Mouse (Mus musculus): Measurements from ENCODE around the gene Brms1l. TPM values are rescaled to one million over a fixed set of nuclear protein-coding genes. Genes with fewer than 3 reads are reported as not detected.
A peak's percentile ranks its signal among the peaks of the same experiment; 100 is the strongest.
"Not testable (repeated sequence)": the region's sequence is repeated elsewhere in the genome, so short reads cannot be mapped to it uniquely, and the experiment has no call there.

The Brms1l gene
- 28.6 TPM in 1 of 2 replicates, not detected in the other for polyA plus RNA-seq (2012; ENCODE audit: insufficient read depth, low replicate concordance)

DNA sequence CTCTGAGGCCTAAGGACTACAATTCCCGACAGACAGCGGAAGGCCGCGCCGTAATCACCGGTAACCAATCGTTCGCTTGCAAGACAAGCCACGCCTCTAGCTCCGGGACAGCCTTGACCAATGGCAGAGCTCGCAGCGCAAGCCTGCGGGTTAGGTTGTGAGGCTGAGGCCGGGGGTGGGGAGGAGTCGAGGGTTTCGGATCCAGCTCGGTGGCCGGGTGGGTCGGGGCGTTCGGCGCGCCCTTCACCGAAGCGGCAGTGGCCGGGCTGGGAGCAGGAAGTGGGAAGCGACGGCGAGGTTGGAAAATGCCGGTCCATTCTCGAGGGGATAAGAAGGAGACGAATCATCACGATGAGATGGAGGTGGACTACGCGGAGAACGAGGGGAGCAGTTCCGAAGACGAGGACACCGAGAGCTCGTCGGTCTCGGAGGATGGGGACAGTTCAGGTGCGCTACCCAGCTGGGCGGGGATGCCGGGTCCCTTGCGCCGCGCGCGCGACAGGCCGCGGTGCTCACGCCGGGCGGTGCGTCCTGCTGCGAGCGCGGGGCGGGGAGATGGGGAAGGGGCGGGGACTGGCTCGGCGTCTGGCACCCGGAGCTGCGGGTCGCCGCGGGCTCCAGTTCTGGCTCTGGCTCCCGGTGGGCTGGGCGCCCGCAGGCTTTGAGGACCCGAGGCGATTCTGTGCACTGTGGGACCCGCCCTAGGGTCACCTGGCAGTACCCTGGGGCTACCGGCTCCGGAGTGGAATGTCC, at the start of gene Brms1l:
TSS of gene Brms1l (plus strand) at position 126 of the 753 bp plus-strand sequence.
- TF ChIP-seq GATA1 (IDR thresholded peaks at IDR 0.05; ENCODE audit: borderline replicate concordance, low read length), result no peak
- TF ChIP-seq FLI1 (IDR thresholded peaks at IDR 0.05; ENCODE audit: low read length), result no peak
- Histone ChIP-seq H3K27me3 (replicated peaks) (no peaks in the 10 kb centered on the region), H3K36me3 (replicated peaks; ENCODE audit: low read length) (peaks cover 11% of the 10 kb centered on the region), H3K4me1 (peaks cover 24% of the 10 kb centered on the region), H3K9me3 (no peaks in the 10 kb centered on the region), H3K4me3 (replicated peaks) (peak within 1 kb of the TSS; percentile 100)

DNA sequence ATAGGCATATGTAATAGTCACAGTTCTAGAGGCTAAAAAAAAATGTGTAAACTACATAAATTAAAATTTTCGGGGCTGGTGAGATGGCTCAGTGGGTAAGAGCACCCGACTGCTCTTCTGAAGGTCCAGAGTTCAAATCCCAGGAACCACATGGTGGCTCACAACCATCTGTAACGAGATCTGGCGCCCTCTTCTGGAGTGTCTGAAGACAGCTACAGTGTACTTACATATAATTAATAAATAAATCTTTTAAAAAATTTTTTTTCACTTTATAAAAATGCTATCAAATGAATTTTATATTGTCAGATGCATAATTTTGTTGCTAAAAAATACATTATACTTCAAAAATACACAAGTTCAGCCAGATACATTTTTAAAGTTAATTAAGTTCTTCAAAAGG, 41.6 kb upstream of the Brms1l start:
- peaks cover 19% of the 10 kb centered on the region for H3K4me1 ChIP-seq
- not testable (repeated sequence) for H3K4me3 ChIP-seq (replicated peaks); H3K27me3 ChIP-seq (replicated peaks); H3K9me3 ChIP-seq
- peaks cover 27% of the 10 kb centered on the region for H3K36me3 ChIP-seq (replicated peaks; ENCODE audit: low read length)

DNA sequence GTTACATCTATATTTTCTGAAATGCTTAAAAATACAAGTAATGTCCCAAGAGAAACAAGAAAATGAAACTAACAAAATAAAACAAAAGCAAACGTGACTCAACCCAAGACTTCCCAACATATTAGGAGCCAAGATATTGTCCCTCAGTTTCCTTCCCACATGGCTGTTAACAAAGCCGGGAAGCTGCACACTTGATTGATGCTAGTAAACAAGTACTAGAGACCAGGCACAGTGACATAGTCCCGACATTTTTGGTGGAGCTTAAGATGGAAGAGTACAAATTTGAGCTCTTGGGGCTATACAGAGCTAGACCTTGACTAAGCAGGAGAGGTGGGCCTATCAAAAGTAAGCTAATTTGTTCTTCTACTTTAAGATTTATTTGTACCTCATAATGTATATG, 39.0 kb upstream of the Brms1l start:
- Histone ChIP-seq H3K27me3 (replicated peaks) (no peaks in the 10 kb centered on the region), H3K36me3 (replicated peaks; ENCODE audit: low read length) (peaks cover 22% of the 10 kb centered on the region), H3K9me3 (no peaks in the 10 kb centered on the region), H3K4me3 (replicated peaks) (no peak overlapping the region), H3K4me1 (peaks cover 33% of the 10 kb centered on the region)
- no peak for TF ChIP-seq GATA1 (IDR thresholded peaks at IDR 0.05; ENCODE audit: borderline replicate concordance, low read length)
- no peak for TF ChIP-seq FLI1 (IDR thresholded peaks at IDR 0.05; ENCODE audit: low read length)

DNA sequence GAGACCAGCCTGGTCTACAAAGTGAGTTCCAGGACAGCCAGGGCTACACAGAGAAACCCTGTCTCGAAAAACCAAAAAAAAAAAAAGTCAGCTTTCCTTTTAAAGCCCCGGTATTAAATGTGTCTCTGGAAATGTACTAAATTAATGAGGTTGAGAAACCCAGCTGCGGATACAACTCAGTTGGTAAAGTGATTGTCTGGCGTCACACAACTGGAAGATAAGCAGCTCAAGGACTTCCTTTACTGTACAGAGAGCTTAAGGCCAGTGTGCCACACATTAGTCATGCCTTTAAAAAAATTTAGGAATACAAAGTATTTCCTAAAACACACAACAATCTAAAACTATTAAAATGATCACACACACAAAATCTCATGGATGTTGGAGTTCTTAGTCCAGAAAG, 37.4 kb upstream of the Brms1l start:
- Histone ChIP-seq H3K36me3 (replicated peaks; ENCODE audit: low read length) (peaks cover 16% of the 10 kb centered on the region), H3K4me1 (peaks cover 33% of the 10 kb centered on the region), H3K9me3 (no peaks in the 10 kb centered on the region), H3K27me3 (replicated peaks) (no peaks in the 10 kb centered on the region), H3K4me3 (replicated peaks) (no peak overlapping the region)
- TF ChIP-seq FLI1 (IDR thresholded peaks at IDR 0.05; ENCODE audit: low read length) (no peak), GATA1 (IDR thresholded peaks at IDR 0.05; ENCODE audit: borderline replicate concordance, low read length) (no peak)

DNA sequence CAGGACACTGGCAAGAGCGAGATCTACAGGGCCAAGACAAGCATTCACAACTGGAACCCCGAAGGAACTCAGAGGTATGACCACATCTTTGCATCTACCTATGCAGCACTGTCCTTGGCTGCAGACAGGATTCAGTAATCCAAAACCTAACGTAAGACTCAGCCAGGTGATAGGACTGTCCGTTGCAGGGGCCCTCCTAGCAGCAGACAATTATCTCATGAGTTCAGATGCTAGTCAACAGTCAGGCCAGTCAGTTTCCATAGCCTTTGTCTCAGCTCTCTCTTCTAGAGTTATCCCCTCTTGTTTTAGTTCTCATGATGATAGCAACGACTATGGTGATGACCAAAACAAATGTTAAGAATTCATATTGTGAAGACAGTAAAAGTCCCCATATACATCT, 36.0 kb upstream of the Brms1l start:
- Histone ChIP-seq H3K36me3 (replicated peaks; ENCODE audit: low read length) (peaks cover 10% of the 10 kb centered on the region), H3K4me3 (replicated peaks) (no peak overlapping the region), H3K4me1 (peaks cover 33% of the 10 kb centered on the region), H3K27me3 (replicated peaks) (no peaks in the 10 kb centered on the region), H3K9me3 (no peaks in the 10 kb centered on the region)
- TF ChIP-seq GATA1 (IDR thresholded peaks at IDR 0.05; ENCODE audit: borderline replicate concordance, low read length), result no peak

DNA sequence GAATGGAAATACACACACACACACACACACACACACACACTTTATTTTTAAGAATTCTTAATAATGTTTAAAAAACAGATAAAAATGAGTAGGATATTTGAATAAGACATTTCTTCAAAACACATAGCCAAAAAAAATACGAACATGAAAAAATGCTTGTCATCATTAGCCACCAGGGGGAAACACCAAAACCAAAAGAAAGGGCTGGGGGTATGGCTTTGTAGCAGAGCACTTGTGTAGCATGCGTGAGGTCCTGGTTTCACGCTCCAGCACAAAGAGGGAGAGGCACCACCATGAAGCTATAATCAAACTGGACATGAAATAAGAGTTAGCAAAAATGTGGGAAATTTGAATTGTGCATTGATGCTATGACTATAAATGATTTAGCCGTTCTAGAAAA, 35.0 kb upstream of the Brms1l start:
- peaks cover 10% of the 10 kb centered on the region for H3K36me3 ChIP-seq (replicated peaks; ENCODE audit: low read length)
- peaks cover 35% of the 10 kb centered on the region for H3K4me1 ChIP-seq
- H3K27me3 ChIP-seq (replicated peaks), result no peaks in the 10 kb centered on the region
- H3K9me3 ChIP-seq, result no peaks in the 10 kb centered on the region
- H3K4me3 ChIP-seq (replicated peaks), result no peak overlapping the region
- no peak for TF ChIP-seq GATA1 (IDR thresholded peaks at IDR 0.05; ENCODE audit: borderline replicate concordance, low read length)
- no peak for TF ChIP-seq FLI1 (IDR thresholded peaks at IDR 0.05; ENCODE audit: low read length)

DNA sequence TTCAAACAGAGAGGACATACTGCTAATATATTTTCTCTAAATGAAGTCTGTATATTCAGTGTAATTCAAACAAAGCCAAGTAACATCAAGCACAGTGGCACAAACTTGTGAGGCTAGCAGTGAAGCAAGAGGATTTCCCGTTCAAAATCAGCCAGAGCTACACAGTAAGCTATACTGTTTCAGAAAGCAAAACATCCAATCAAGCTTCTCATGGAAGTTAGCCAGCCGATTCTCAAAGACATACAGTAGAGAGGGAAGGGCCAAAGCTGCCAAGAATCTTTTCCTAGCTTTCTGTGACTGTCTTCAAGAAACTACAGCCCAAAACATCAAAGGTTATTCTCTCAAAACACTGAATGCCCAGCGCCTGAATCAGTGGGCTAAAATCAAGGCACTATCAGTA, 31.1 kb upstream of the Brms1l start:
- Histone ChIP-seq H3K4me1 (peaks cover 17% of the 10 kb centered on the region), H3K4me3 (replicated peaks) (no peak overlapping the region), H3K9me3 (no peaks in the 10 kb centered on the region), H3K36me3 (replicated peaks; ENCODE audit: low read length) (no peaks in the 10 kb centered on the region), H3K27me3 (replicated peaks) (no peaks in the 10 kb centered on the region)
- no peak for TF ChIP-seq GATA1 (IDR thresholded peaks at IDR 0.05; ENCODE audit: borderline replicate concordance, low read length)
- TF ChIP-seq FLI1 (IDR thresholded peaks at IDR 0.05; ENCODE audit: low read length), result no peak

DNA sequence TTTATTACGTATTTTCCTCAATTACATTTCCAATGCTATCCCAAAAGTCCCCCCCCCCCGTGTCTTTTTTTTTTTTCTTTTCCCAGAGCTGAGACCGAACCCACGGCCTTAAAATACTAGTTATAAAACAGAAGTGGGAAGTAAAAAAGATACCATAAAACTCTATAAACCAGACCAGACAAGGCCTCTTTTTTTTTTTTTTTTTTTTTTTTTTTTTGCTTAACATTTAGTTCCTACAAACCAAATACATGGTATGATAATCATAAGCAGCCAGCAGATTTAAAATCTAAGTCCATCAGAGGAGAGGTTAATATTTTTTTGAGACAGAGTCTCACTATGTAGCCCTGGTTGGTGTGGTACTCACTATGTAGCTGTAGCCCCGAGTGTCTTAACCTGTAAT, 19.6 kb upstream of the Brms1l start:
- no peak for TF ChIP-seq GATA1 (IDR thresholded peaks at IDR 0.05; ENCODE audit: borderline replicate concordance, low read length)
- TF ChIP-seq FLI1 (IDR thresholded peaks at IDR 0.05; ENCODE audit: low read length), result no peak
- Histone ChIP-seq H3K36me3 (replicated peaks; ENCODE audit: low read length) (peaks cover 11% of the 10 kb centered on the region), H3K4me1 (peaks cover 36% of the 10 kb centered on the region), H3K4me3 (replicated peaks) (no peak overlapping the region), H3K27me3 (replicated peaks) (no peaks in the 10 kb centered on the region), H3K9me3 (no peaks in the 10 kb centered on the region)

DNA sequence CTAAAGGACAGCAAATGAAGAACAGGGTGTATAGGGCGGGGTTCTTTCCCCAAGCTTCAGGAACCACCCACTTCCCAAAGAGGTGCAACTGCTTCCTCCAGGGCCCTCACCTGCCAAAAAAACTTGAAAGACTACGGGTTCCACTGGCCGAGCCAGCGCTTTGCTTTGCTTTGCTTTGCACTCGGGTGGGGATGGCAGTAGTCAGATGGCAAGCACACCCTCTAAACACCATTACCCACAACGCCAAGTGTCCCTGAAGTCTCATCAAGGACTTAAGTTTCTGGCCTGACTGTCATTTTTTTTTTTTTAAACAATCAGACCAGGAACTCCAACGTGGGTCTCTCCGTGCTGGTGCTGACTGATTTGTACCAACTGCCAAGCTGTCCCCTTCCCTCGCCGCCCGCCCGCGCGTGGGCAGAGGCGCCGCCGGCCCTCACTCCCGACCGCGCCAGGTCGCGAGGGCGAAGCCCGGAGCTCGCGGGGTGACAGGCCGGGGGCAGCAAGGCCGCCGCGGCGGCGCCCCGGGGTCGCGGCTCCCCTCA, 15.9 kb upstream of the Brms1l start:
- peak overlapping the region; percentile 98 for H3K4me3 ChIP-seq (replicated peaks)
- TF ChIP-seq FLI1 (IDR thresholded peaks at IDR 0.05; ENCODE audit: low read length), result no peak
- no peaks in the 10 kb centered on the region for H3K27me3 ChIP-seq (replicated peaks)
- peaks cover 41% of the 10 kb centered on the region for H3K4me1 ChIP-seq
- peaks cover 4% of the 10 kb centered on the region; the same call in 1 of the 2 replicates for H3K9me3 ChIP-seq
- no peaks in the 10 kb centered on the region for H3K36me3 ChIP-seq (replicated peaks; ENCODE audit: low read length)

DNA sequence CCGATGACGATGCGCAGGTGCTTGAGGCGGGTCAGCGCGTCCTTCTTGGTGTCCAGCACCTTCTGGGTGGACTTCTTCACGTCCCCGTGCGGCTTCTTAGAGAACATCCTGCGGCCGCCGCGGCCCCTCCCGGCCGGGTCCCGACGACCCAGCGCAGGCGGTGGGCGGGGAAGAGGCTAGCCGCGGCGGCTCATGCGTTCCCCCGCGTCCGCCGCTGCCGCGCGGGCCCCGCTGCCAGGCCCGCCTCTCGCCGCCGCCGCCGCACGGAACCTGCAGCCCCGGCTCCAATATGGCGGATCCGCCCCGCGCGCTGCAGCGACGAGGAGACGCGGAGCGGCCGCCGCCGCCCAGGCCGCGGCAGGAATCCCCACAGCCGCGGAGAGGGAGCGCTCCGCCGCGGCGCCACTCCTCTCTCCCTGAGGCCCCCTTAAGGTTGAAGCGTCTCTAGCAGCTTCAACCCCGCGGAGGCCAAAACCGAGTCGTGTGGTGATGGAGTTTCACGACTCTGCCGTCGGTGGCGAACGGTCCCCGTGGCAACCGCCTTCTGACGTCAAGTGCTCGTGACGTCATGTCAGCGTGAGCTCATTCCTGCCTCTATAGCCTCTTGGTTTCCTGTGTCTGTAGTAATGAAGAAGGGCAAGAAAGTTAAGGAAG, 15.3 kb upstream of the Brms1l start, which contains the start of gene Ralgapa1:
TSS of gene Ralgapa1 (minus strand) at position 507 of the 654 bp plus-strand sequence.
- Histone ChIP-seq H3K4me1 (peaks cover 37% of the 10 kb centered on the region), H3K27me3 (replicated peaks) (no peaks in the 10 kb centered on the region), H3K4me3 (replicated peaks) (peak within 1 kb of the TSS; percentile 98), H3K9me3 (peaks cover 7% of the 10 kb centered on the region), H3K36me3 (replicated peaks; ENCODE audit: low read length) (no peaks in the 10 kb centered on the region)
- TF ChIP-seq GATA1 (IDR thresholded peaks at IDR 0.05; ENCODE audit: borderline replicate concordance, low read length), result no peak

All from megakaryocyte, embryonic 14.5 days (primary cell).